Mouse (Mus musculus): ENCODE measurements around the gene Ccr10. TPM values are rescaled to one million over a fixed set of nuclear protein-coding genes. Genes with fewer than 3 reads are reported as not detected.
A peak's percentile ranks its signal among the peaks of the same experiment; 100 is the strongest.

The Ccr10 gene
- polyA plus RNA-seq, 1 experiment from 2014 or later: 0.55 TPM

DNA sequence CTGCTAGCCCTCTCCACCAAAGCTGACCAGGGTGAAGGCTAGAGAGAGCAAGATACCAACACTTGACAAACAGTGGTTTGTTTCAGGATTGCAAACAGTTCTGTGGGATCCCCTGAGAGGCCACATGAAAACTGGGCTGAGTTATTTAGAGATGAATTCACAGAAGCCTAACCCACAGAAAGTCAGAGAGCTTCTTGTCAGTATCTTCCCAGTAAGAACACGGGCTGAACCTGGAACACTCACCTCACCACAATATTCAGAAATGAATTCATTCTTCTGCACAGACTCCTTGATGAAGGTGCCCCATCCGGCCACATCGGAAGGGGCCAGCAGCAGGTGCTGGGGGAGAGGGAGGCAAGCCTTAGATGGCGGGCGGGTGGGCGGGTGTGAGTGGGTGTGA is 19.4 kb upstream of the Ccr10 start:
- no peak for ATAC-seq (ENCODE audit: borderline replicate concordance, extremely low read depth, low FRiP score, low TSS enrichment)
- peaks cover 35% of the 10 kb centered on the region for H3K36me3 ChIP-seq
- no peak overlapping the region for H3K4me2 ChIP-seq
- 0 out of 2 replicates have a peak overlapping the region, but pooled peaks have one; percentile 9 for H3K27ac ChIP-seq
- H3K9me3 ChIP-seq: no peaks in the 10 kb centered on the region
- H3K27me3 ChIP-seq: no peaks in the 10 kb centered on the region
- no peak overlapping the region for H3K9ac ChIP-seq
- H3K4me1 ChIP-seq: peaks cover 25% of the 10 kb centered on the region
- no peak overlapping the region for H3K4me3 ChIP-seq
- WGBS: 69% methylated on average over 6 of the region's 6 CpGs

DNA sequence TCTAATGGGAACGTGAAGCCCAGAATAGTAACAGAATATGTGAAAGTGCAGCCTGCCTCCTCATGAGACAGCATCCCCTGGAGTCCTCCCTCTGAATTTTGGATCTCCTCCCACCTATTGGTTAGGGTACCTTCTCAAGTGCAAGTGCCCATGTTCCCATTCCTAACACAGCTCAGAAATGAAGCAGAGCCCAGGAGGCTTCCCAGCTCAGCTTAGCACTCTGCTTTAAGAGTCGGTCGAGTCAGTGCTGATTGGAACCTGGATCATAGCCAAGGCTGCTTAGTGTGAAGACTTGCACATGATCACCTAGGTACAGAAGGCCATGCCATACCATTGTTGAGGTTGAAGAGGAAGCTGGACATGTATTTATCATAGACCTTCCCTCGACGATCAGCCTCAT is 18.9 kb upstream of the Ccr10 start:
- no peak overlapping the region for H3K4me2 ChIP-seq
- WGBS: 64% methylated on average over 5 of the region's 5 CpGs
- H3K36me3 ChIP-seq: peaks cover 30% of the 10 kb centered on the region
- H3K4me3 ChIP-seq: no peak overlapping the region
- H3K4me1 ChIP-seq: peaks cover 30% of the 10 kb centered on the region
- H3K27me3 ChIP-seq: no peaks in the 10 kb centered on the region
- no peak for ATAC-seq (ENCODE audit: borderline replicate concordance, extremely low read depth, low FRiP score, low TSS enrichment)
- no peak overlapping the region for H3K9ac ChIP-seq
- no peaks in the 10 kb centered on the region for H3K9me3 ChIP-seq
- 0 out of 2 replicates have a peak overlapping the region, but pooled peaks have one; percentile 9 for H3K27ac ChIP-seq

DNA sequence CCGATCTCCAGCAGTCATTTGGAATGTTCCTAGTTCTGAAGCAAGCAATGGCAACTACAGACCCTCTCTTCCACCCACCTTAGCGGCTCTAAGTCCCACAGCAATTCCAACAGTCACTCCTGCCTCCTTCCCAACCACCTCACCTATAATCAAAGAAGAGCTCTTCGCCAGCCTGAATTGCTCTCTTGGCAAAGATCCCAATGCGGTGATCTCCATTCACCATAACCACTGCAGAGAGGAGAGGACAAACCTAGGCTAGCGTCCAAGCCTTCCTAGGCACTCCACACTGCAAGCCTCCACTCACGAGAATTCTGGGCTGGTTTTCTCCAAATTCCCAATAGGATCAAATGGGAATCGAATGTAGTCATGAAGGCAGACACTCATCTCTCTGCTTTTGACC is 17.8 kb upstream of the Ccr10 start:
- H3K9me3 ChIP-seq: no peaks in the 10 kb centered on the region
- WGBS: 85% methylated on average over 7 of the region's 7 CpGs
- ATAC-seq (ENCODE audit: borderline replicate concordance, extremely low read depth, low FRiP score, low TSS enrichment): no peak
- no peak overlapping the region for H3K27ac ChIP-seq
- peaks cover 23% of the 10 kb centered on the region for H3K36me3 ChIP-seq
- peaks cover 38% of the 10 kb centered on the region for H3K4me1 ChIP-seq
- no peaks in the 10 kb centered on the region for H3K27me3 ChIP-seq
- H3K4me2 ChIP-seq: no peak overlapping the region
- no peak overlapping the region for H3K4me3 ChIP-seq
- no peak overlapping the region for H3K9ac ChIP-seq

GRCm38 (mm10) chr11:101192646-101193045 is 17.4 kb upstream of the Ccr10 start:
- Histone ChIP-seq H3K9me3 (no peaks in the 10 kb centered on the region), H3K27ac (no peak overlapping the region), H3K4me2 (no peak overlapping the region), H3K4me3 (no peak overlapping the region), H3K27me3 (no peaks in the 10 kb centered on the region), H3K36me3 (peaks cover 20% of the 10 kb centered on the region), H3K9ac (no peak overlapping the region), H3K4me1 (peaks cover 38% of the 10 kb centered on the region)
- 87% methylated on average over 6 of the region's 6 CpGs for WGBS
- no peak for ATAC-seq (ENCODE audit: borderline replicate concordance, extremely low read depth, low FRiP score, low TSS enrichment)

GRCm38 (mm10) chr11:101191919-101192470 is 16.8 kb upstream of the Ccr10 start:
- Histone ChIP-seq H3K9me3 (no peaks in the 10 kb centered on the region), H3K27me3 (no peaks in the 10 kb centered on the region), H3K9ac (no peak overlapping the region), H3K36me3 (peaks cover 15% of the 10 kb centered on the region; the same call in 1 of the 2 replicates), H3K4me2 (no peak overlapping the region), H3K4me3 (no peak overlapping the region), H3K4me1 (peaks cover 38% of the 10 kb centered on the region), H3K27ac (peak overlapping the region; percentile 97; the same call in 1 of the 2 replicates)
- no peak for ATAC-seq (ENCODE audit: borderline replicate concordance, extremely low read depth, low FRiP score, low TSS enrichment)
- 71% methylated on average over 4 of the region's 4 CpGs for WGBS

DNA sequence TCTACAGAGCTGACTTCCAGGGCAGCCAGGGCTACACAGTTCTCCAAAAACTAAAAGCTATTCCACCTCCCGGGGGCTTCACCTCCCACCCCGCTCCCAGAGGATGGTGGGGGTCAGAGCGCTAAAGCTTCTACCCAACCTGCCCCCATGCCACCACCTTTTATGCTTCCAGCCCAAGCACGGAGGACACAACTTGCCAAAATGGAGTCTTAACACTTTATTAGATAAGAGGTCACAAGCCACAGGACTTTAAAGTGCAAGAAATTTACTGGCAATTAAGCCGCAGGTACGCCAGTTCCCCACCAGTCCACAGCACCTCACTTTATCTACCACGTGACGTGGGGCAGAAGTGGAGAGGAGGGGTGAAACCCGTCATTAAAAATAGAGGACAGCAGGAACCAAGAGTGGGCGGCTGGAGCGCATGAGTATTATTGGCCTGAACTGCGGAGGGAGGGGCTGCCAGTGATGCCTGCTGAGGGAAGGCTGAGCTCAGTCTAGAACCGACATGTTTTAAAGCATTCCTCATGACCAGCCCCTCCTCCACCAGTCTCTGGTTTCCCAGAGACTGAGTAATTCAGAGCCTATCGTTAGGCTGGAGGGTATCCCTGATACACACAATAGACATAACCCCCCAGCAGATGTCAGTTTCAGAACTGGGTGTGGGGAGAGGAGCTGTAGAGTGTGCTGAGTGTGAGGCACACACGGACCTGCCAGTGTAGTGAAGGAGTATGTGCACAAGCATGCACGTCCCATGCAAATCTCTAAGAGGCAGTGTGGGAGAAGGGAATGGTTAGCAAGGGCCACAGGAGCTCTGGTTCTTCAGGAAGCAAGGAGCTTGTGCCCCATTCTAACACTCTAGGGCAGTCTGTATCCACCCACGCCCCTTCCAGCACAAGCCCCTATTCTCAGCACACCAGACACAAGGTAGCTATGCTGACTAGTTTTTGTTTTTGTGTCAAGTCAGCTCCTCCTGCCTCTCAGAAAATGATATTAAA is 16.0 kb upstream of the Ccr10 start:
- Histone ChIP-seq H3K4me3 (no peak overlapping the region), H3K27ac (peak overlapping the region; percentile 97), H3K4me2 (no peak overlapping the region), H3K36me3 (0 out of 2 replicates have a peak, but pooled peaks cover 9% of the 10 kb centered on the region), H3K4me1 (peaks cover 38% of the 10 kb centered on the region), H3K27me3 (no peaks in the 10 kb centered on the region), H3K9ac (no peak overlapping the region), H3K9me3 (no peaks in the 10 kb centered on the region)
- ATAC-seq (ENCODE audit: borderline replicate concordance, extremely low read depth, low FRiP score, low TSS enrichment): no peak
- WGBS: 46% methylated on average over 17 of the region's 17 CpGs

- H3K9ac ChIP-seq: peak overlapping the region; percentile 21; the same call in 1 of the 2 replicates
- 32% methylated on average over 8 of the region's 8 CpGs for WGBS
- 0 out of 2 replicates have a peak, but pooled peaks cover 9% of the 10 kb centered on the region for H3K36me3 ChIP-seq
- H3K9me3 ChIP-seq: no peaks in the 10 kb centered on the region
- no peaks in the 10 kb centered on the region for H3K27me3 ChIP-seq
- no peak overlapping the region for H3K4me3 ChIP-seq
- peak; percentile 13; the same call in 1 of the 2 replicates for ATAC-seq (ENCODE audit: borderline replicate concordance, extremely low read depth, low FRiP score, low TSS enrichment)
- H3K4me1 ChIP-seq: peaks cover 38% of the 10 kb centered on the region
- peak overlapping the region; percentile 97 for H3K27ac ChIP-seq
- no peak overlapping the region for H3K4me2 ChIP-seq
Observed at GRCm38 (mm10) chr11:101190181-101190912, 15.1 kb upstream of the Ccr10 start.

DNA sequence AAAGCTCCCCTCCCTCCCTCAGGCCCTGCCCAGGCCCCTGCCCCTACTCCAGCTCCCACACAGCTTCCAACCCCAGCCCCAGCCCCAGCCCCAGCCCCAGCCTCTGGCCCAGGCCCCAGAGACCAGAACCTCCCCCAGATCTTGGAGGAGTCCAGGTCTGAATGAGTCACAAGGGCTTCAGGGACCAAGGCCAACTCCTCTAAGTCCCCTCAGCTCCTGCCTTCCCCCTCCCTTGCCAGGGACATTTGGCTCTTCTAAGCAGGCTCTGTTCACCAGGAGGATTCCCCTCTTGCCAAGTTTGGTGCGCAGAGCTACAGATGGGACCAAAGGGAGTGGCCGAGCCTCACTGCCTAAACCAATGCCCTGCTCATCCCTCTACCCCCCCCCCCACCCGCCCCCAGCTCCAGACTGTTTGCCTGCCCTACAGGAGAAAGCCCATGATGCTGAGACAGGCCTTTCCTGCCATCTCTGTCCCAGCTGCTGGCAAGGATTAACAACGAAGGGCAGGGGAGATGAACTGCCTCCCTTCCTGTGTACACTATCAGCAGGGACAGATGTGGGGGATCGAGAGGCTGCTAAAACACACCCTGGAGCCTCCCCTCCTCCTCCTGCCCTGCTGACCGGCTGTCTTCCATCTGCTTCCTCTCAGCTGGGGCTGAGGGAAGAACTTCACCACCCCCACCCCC is 14.4 kb upstream of the Ccr10 start:
- 0 out of 2 replicates have a peak, but pooled peaks cover 8% of the 10 kb centered on the region for H3K36me3 ChIP-seq
- H3K4me2 ChIP-seq: no peak overlapping the region
- peak; percentile 89 for ATAC-seq (ENCODE audit: borderline replicate concordance, extremely low read depth, low FRiP score, low TSS enrichment)
- 3% methylated on average over 6 of the region's 6 CpGs for WGBS
- H3K27me3 ChIP-seq: no peaks in the 10 kb centered on the region
- H3K27ac ChIP-seq: peak overlapping the region; percentile 97
- no peak overlapping the region for H3K4me3 ChIP-seq
- H3K4me1 ChIP-seq: peaks cover 38% of the 10 kb centered on the region
- no peaks in the 10 kb centered on the region for H3K9me3 ChIP-seq
- no peak overlapping the region for H3K9ac ChIP-seq

DNA sequence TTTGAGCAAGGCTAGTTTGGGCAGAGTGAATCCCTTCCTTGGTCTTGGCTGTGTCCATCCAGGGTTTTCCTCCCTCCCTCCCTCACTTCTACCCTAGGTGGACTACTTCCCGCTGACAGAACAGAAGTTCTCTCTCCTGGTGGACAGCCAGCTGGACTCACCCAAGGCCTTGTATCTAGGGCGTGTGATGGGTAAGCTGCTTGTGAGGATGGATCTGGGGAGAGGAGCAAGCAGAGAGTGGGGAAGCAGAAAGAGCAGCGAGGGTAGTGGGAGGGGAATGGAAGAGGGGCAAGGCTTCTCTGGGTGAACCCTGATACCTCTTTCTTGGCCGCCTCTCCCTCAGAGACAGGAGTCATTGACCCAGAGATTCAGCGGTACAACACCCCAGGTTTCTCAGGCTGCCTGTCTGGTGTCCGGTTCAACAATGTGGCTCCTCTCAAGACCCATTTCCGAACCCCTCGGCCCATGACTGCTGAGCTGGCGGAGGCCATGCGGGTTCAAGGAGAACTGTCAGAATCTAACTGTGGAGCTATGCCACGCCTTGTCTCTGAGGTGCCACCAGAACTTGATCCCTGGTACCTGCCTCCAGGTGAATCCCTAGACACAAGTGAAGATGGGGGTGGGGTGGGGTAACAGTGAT is 13.0 kb upstream of the Ccr10 start:
- Histone ChIP-seq H3K4me3 (no peak overlapping the region), H3K4me1 (peaks cover 38% of the 10 kb centered on the region), H3K27me3 (no peaks in the 10 kb centered on the region), H3K27ac (peak overlapping the region; percentile 97), H3K9me3 (no peaks in the 10 kb centered on the region), H3K36me3 (0 out of 2 replicates have a peak, but pooled peaks cover 3% of the 10 kb centered on the region), H3K9ac (no peak overlapping the region), H3K4me2 (no peak overlapping the region)
- ATAC-seq (ENCODE audit: borderline replicate concordance, extremely low read depth, low FRiP score, low TSS enrichment): no peak
- WGBS: 73% methylated on average over 11 of the region's 11 CpGs

- no peaks in the 10 kb centered on the region for H3K9me3 ChIP-seq
- no peak overlapping the region for H3K4me3 ChIP-seq
- H3K27me3 ChIP-seq: no peaks in the 10 kb centered on the region
- H3K9ac ChIP-seq: no peak overlapping the region
- ATAC-seq (ENCODE audit: borderline replicate concordance, extremely low read depth, low FRiP score, low TSS enrichment): no peak
- no peak overlapping the region for H3K27ac ChIP-seq
- H3K4me1 ChIP-seq: peaks cover 38% of the 10 kb centered on the region
- H3K36me3 ChIP-seq: no peaks in the 10 kb centered on the region
- H3K4me2 ChIP-seq: no peak overlapping the region
- WGBS: 91% methylated on average over 5 of the region's 5 CpGs
Observed at GRCm38 (mm10) chr11:101187541-101187940, 12.3 kb upstream of the Ccr10 start.

All from lung, embryonic 15.5 days (tissue).